Mouse (Mus musculus): ENCODE data around the gene Glrp1.

Gene Glrp1

DNA sequence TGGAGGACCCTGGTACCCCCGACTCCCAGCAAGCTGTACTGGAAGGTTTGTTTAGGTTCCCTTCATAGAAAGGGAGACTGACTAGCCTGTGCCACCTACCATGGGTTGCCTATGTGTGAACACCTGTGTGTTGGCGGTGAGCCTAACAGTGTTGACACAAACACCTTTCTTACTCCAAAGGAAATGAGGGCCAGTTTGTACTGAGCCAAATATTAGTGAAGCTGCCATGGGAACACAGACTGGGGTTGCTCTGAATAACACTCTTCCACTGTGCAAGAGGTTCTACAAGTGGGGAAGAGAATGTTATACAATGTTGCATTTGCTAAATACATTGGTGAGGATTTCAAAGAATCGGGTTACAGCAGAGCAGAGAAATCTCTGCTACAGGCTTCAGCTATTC, 46.6 kb downstream of the Glrp1 start:
- DNase-seq (ENCODE audit: low spot score in 2 of 2): no peak

GRCm38 (mm10) chr1:88462484-88462883, 47.4 kb downstream of the Glrp1 start:
- DNase-seq (ENCODE audit: low spot score in 2 of 2): no peak

- DNase-seq (ENCODE audit: low spot score in 2 of 2): no peak
Measured at GRCm38 (mm10) chr1:88461096-88461495, 48.8 kb downstream of the Glrp1 start.

DNA sequence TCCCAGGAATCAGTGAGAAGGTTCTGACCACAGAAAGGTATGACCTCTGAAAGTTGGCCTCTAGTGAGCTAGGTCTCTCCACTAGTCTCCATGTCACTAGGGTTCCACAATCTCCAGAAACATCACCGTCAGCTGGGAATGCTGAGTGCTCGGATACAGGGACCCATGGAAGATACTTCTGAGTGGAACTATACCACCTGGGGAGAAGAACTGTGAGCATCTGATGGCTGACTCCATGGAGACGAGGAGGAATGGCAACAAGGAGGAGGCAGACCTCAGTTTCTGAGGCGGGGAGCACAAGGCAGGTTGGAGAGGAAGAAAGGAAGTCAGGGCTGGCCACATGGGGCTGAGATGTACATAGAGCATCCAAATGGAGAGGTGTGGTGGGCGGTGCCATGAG, 50.2 kb downstream of the Glrp1 start:
- no peak for DNase-seq (ENCODE audit: low spot score in 2 of 2)

DNA sequence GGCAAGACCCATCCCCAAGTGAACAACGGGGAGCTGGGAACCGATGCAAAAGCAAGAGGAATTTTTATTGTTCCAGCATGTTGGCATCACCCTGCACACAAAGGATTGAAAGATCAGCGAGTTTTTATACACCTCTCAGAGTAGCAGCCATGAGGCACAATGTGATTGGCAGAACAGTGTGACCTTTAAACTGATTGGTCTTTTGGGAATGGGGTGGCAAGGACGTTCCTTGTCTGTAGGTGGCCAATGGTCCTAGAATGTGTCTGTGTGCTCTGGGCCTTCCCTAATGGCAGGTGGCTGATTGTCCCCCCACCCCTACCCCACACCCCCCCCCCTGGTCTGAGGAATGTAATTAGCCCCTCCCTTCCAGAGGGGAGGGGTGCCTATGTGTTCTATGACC, 50.7 kb downstream of the Glrp1 start:
- no peak for DNase-seq (ENCODE audit: low spot score in 2 of 2)

GRCm38 (mm10) chr1:88456451-88457072, 53.3 kb downstream of the Glrp1 start:
- peak; percentile 66 for DNase-seq (ENCODE audit: low spot score in 2 of 2)

DNA sequence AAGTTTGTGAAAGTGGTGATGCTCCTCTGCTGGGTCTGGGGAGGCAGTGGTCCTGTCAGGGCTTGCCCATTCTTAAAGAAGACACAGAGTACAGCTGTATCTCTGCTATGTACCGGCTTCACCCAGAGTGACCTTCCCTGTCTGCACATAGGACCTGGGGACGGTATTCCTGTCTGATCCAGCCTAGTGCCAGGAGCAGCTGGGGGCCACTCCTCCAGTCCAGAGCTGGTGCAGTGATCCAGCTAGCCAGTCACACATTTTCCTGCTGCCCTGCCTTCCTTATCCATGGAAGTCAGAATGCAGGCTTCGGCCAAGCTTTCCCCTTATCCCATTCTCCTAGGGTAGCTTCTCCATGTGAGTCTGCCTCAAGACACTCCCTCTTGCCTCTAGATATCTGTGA, 54.1 kb downstream of the Glrp1 start:
- DNase-seq (ENCODE audit: low spot score in 2 of 2): no peak

GRCm38 (mm10) chr1:88454703-88455102, 55.2 kb downstream of the Glrp1 start:
- no peak for DNase-seq (ENCODE audit: low spot score in 2 of 2)

DNA sequence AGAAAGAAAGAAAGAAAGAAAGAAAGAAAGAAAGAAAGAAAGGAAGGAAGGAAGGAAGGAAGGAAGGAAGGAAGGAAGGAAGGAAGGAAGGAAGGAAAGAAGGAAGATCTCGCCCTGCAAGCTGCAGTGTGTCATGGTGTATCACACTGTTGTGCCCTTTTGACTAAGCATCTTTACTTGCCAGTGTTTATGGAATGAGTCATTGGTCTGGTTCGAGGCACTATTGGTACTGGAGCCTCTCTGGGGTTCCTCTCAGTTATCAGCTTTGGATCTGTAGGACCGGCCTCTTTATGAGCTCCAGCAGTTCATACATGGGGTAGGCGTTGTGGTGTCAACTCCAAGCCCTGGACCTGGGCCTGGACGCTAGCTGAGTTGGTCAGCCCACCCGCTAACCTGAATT, 57.7 kb downstream of the Glrp1 start:
- DNase-seq (ENCODE audit: low spot score in 2 of 2): no peak

DNA sequence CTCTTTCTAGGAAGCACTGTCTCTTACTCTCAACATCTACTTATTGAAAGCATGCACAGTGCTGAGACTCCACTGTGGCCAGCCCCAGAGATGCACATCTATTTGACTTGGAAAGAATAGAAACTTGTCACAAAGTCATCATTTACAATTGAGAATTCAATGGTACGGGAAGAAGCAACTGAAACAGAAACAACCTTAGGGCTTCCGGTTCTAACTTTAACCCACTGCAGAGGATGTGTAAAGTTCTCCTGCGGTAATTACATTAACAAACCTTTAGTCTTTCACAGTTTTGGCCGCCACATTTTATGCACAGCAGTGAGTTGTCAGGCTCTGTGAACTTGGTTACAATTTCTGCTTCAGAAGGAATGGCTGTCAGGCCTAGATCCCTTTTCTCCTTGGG, 59.2 kb downstream of the Glrp1 start:
- DNase-seq (ENCODE audit: low spot score in 2 of 2): no peak

Measured in frontal cortex, postnatal 25 days (tissue).